Mouse (Mus musculus) adrenal gland, postnatal 14 days (tissue): ENCODE data around the gene Scrn1. TPM values are rescaled to one million over a fixed set of nuclear protein-coding genes. Genes with fewer than 3 reads are reported as not detected.

Source experiments
- DNase-seq: peaks from one replicate; pipeline ENCODE4 v3.0.0; 2021; ENCODE audit warnings: mixed read lengths
- long read RNA-seq, 2 experiments: library from polyadenylated mRNA; stranded (forward); transcript quantifications; one replicate each; pipeline ENCODE4 v2.0.0; 2021
- total RNA-seq: library from RNA; stranded (reverse); gene quantifications from 2 replicates; pipeline ENCODE4 v1.2.3, GENCODE M21; 2021

Gene Scrn1
- 24.8 and 31.0 TPM in 2 replicates for total RNA-seq
- long read RNA-seq, experiment 1, full-length matches to known transcripts, result 21 of 31 reads
- long read RNA-seq, experiment 1, partial matches to known transcripts, result 2 of 31 reads
- long read RNA-seq, experiment 1, other reads (novel, unspliced or antisense), result 8 of 31 reads
- long read RNA-seq, experiment 2, full-length matches to known transcripts, result 29 of 36 reads
- long read RNA-seq, experiment 2, partial matches to known transcripts, result 2 of 36 reads
- long read RNA-seq, experiment 2, other reads (novel, unspliced or antisense), result 5 of 36 reads

GRCm38 (mm10) chr6:54565665-54566545, at the start of gene Scrn1:
Scrn1 (minus strand) TSS chr6:54566489.
- peak; percentile 84 for DNase-seq

DNA sequence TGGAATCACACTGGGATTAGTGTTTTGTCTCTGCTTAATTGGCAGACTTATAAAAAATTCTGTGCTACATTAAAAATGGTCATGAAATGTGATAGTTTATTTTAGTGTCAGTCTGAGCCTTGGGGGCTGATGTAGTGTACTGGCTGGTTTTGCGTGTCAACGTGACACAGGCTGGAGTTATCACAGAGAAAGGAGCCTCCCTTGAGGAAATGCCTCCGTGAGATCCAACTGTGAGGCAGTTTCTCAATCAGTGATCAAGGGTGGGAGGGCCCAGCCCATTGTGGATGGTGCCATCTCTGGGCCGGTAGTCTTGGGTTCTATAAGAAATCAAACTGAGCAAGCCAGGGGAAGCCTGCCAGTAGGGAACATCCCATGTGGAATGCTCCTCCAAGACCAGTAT, 40.0 kb upstream of the Scrn1 start:
- DNase-seq, result no peak

- peak; percentile 67 for DNase-seq
These were observed 37.9 kb upstream of the Scrn1 start for GRCm38 (mm10) chr6:54604001-54604715.

- DNase-seq, result no peak
These were observed 36.6 kb upstream of the Scrn1 start for GRCm38 (mm10) chr6:54602891-54603290.

DNA sequence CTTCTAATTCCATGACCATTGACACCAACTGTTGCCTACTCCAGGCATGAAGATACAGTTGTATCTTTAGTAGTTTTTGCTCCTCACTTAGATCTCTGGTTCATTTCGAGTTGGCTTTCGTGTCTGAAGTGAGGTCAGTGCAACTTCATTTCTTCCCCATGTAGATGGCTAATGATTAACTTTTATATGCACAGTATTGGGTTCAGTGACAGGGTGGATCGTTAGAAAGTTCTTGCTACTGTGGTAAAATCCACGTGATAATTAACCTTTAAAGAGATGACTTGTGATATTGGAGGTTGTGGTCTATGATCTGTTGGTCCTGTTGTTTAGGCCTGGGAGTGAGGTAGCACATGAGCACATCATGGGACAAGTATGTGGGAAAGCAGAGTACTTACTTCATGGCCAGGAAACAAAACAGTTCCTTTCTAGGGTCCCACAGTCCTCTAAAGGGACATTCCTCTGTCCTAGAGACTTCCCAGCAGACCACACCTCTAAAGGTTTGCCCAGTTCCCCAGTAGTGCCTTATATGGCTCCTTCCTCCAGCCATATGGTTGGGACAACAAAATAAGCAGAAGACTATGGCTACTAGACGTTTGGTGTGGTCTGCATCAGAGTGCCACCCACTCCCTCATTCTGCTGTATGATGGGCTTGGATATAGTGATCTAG, 34.5 kb upstream of the Scrn1 start:
- DNase-seq, result no peak

- DNase-seq, result no peak
These were observed 31.4 kb upstream of the Scrn1 start for GRCm38 (mm10) chr6:54597711-54598110.

- no peak for DNase-seq
These were observed 30.9 kb upstream of the Scrn1 start, which contains the start of gene Fkbp14 for GRCm38 (mm10) chr6:54597208-54597607. Fkbp14 (minus strand) TSS chr6:54597308.

DNA sequence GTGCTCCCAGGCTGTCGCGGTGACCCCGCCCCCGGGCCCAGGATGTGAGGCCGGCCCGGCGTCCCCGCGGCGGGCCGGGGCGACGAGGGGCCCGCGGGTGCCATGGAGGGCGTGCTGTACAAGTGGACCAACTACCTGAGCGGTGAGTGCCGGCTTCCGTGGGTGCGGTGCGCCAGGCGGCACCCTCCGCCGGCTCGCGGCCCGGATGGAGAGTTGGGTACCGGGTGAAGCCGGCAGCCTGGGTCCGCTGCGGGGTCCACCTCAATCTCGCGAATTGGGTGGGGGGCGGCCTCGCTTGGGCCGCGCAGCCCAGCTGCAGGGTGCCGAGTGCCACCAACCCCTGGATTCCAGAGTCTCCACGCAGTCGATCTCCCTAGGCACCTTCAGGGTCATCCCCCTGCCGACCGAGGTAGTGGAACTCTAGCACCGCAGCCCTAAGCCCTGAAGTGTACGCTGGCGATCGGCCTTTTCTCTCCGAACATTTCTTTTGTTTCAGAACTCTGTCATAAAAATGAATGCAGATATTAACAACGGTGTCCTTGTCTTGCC, 29.1 kb upstream of the Scrn1 start:
- DNase-seq, result no peak

DNA sequence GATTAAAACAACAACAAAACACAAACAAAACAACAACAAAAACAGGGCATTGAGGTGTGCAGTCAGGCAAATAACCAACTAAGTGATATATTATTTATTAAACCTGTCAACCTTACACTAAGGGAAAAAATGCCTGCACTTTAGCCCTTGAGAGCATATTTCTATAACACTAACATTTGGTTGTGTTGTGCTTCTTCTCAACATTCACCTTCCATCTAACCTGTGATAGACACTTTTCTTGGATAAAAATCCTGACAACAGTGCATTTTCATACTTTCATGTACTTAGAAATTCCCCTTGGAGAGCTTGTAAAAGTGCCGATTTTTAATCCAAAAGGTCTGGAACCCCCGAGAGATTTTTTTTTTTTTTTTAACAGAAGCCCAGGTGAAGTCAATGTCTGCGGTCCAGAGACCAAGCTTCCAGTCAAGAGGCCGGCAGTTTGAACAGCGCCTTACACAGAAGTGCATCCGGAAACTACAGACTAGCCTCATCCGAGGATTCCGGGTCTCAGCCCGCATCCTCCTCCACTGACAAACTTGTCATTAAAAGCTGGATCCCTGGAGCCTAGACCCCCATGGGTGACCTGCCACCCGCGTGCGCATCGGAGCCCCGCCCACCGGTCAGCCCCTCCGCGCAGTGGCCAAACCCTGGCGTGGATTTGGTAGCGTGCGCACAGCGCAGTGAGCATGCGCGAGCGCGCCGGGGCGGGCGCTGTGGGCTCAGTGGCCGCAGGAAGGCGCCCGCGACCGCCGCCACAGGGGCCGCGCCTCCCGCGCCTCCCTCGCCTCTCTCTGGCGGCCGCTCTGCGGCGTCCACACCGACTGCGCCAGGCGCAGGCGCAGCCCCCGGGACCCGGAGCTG, 28.4 kb upstream of the Scrn1 start, which contains the start of gene Plekha8:
Gene Plekha8 (plus strand): TSS at position 643 of the 861 bp plus-strand sequence.
- DNase-seq, result peak; percentile 96

DNA sequence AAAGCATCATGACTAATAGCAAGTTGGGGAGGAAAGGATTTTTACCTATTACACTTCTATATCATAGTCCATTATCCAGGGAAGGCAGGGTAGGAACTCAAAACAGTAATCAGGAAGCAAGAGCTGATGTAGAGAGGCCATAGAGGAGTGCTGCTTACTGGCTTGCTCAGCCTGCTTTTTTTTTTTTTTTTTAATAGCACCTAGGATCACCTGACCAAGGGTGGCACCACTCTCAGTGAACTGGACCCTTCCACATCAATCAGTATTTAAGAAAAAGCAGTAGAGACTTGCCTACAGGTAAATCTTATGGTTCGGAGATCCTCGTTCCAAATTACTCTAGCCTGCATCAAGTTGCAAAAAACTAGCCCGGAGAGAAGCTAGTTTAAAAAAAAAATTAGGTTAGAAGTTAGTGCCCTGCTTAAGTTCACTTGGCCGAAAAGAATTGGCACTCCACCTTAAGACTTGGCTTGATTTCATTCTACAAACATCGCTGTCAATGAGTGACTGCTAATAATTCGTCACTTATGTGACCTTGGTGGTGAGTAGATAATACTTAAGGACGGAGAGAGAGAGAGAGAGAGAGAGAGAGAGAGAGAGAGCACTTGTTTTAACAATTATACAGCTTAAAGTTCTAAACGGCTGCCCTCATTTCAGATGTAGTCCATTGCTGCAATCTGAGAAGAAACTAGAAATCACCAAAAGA, 27.6 kb upstream of the Scrn1 start:
- no peak for DNase-seq

DNA sequence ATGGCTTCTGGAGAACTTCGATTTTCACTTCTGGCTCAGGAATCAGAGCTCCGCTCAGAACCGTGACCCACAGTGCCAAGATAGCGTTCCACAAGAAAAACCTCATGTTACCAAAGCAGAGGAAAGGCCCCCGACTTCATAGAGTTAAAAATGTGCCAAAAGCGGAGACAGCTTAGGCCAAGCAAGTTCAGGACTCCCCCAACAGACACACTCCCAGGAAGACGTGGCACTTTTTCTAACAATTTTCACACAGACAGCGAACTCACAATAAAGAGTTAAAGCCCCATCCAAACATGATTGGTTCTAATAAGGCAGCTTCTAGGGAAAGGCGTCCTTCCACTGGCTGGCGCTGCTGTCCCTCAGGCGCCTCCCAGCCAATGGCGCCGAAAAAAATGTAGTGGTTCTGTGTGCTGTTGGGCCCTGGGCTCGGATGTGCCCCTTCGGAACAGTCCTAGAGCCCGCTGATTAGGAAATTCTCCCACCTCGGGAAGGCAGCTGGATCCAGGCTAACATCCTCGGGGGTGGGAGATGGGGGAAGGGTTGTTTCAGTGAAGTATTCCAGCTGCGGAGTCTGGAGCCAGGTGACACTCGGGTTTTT, 26.7 kb upstream of the Scrn1 start:
- DNase-seq, result peak; percentile 95

DNA sequence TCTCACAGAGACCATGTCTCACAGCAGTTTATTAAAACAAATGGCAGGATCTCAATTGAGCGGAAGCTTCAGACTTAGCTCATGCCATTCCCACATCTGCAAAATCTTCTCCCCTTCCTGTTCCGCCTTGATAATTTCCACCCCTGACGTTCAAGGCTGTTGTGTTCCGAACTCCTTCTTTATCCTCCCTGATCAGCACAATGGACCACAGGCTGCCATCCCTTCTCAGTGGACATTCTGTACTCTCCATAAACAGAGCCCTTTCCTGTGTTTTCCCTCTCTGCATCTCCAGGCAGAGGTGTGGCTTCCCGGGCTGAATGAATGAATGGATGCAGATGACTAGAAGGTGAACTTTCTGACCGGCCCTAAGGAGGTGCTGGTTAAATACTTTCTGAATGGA, 25.5 kb upstream of the Scrn1 start:
- no peak for DNase-seq

DNA sequence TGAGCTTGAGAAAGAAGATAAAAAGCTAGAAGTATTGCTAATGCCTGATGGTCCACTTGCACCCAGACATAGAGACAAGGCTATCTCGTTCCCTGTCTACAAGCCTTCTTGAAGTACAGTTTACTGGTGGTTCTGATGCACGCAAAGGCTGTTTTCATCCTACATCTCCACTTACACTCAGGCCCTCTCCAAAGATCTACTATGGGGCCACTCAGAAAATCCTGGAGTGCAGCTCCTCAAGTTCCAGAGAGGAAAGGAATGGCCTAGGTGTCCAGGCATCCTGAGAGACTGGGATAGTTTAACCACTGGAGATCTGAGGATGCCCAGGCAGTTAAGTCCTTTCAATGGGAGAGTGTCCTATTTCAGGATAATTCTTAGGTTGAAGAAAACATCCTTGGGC, 24.4 kb upstream of the Scrn1 start:
- DNase-seq, result no peak

- DNase-seq, result no peak
These were observed 21.9 kb upstream of the Scrn1 start for GRCm38 (mm10) chr6:54588212-54588611.

DNA sequence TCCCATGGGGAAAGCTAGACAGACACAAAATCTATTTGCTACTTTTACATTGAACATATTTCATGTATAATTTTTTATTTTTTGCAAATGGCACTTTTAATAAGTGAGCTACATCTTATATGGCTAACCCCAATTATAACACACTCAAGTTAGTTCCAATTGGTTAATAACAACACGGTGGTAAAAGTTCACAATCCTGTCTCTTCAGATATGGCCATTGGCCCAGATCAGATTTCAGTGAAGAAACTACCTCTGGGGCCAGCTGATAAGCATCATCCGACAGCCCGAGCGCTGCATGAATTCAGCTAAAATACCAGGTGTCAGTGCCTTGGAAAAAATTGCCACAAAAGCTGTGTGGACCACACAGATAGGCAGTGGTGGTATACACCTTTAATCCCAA, 21.4 kb upstream of the Scrn1 start:
- no peak for DNase-seq

GRCm38 (mm10) chr6:54586911-54587310, 20.6 kb upstream of the Scrn1 start:
- no peak for DNase-seq

DNA sequence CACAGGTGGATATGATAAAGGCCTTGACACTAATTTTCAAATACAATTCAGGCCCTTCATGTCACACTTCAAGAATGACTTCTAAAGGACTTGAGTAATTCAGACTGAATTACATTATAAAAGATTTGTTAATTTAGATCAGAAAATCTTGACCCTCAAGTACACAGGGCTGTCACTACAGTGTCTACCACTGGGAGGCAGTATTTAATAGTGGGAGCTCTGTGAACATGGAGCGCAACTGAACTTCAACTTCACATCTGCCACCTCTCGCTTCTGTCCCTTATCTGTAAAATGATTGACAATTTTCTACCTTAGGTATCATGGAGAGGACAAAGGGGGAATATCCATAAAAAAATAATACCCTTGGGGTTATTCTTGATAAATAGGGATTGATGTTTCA, 19.9 kb upstream of the Scrn1 start:
- peak; percentile 73 for DNase-seq

DNA sequence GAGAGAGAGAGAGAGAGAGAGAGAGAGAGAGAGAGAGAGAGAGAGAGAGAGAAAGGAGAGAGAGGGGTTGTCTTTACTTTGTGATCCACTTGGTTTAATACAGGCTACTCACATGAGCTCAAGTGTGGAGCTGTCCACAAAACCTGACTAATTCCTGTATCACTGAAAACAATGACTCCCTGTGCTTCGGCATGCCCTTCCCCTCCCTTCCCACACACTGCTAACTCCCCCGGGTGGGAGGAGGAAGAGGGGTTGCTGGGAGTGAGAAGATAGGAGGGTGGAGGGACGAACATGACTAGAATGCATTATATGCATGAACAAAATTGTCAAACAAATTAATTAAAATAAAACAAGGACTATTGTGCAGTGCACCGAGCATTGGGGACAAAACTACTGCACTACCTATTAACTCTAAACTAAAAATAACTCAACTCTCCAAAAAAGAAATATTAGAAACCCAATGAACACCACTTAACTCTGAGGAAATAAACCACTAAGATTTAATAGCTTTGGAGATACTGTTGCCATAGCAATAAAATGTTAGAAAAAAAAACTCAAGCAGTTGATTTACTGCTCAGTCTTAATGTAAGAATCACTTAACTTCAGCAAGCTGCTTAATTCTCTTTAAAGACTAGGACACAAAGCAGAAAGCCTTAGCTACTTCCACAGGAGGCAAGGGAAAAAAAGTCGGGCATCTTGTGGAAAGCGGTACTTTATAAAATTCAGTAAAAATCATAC, 7.1 kb upstream of the Scrn1 start:
- no peak for DNase-seq

DNA sequence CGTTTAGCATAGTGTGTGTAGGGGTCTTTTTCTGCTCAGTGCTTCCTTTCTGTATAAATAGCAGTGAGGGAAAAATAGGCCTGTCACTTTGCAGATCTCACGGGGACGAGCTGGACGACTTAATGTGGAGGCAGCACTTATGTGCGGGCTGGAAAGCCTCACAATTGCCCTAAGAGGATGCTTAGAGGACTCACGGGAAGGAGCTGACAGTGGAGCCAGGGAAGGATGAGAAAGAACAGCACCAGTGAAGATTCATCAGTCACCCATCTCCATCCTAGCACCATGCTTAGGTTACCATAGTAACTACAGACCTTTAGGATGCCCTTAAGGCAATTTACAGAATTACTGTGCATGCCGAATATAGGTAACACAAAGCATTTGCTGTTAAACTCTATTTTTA, 3.5 kb upstream of the Scrn1 start:
- no peak for DNase-seq
